Mouse (Mus musculus): ENCODE measurements around the gene Efcab6. TPM values are rescaled to one million over a fixed set of nuclear protein-coding genes. Genes with fewer than 3 reads are reported as not detected.

The Efcab6 gene
- polyA plus RNA-seq, 1 experiment, result not detected

DNA sequence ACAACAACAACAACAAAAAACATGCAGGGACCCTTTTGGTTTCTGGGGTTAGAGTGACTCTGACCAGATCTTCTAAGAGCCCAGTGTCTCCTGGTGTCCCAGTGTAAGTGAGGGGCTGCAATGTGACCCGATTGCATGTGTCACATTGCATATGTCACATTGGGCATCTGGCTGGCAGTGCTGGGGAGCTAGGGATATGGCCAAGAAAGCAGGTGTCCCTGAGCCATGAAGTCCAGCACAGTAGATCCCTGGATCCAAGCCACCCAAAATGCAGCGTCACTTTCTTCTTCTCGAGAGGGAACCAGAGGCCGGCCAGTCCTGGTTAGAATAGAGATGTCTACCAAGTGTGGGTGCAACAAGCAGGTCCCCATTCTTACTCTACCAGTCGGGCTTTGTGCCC lies 199.6 kb downstream of the Efcab6 start:
- no peak overlapping the region for H3K9ac ChIP-seq (ENCODE audit: low read depth, poor library complexity, severe bottlenecking)
- no peaks in the 10 kb centered on the region for H3K36me3 ChIP-seq (ENCODE audit: control insufficient read depth, insufficient read depth, low read length, poor library complexity, severe bottlenecking)
- H3K4me1 ChIP-seq (ENCODE audit: control insufficient read depth, insufficient read depth, low read length), result no peaks in the 10 kb centered on the region
- no peaks in the 10 kb centered on the region for H3K27me3 ChIP-seq (ENCODE audit: control insufficient read depth, insufficient read depth, low read length, poor library complexity, severe bottlenecking)
- H3K9me3 ChIP-seq (replicated peaks; ENCODE audit: control insufficient read depth, insufficient read depth, low read length, poor library complexity, severe bottlenecking), result no peaks in the 10 kb centered on the region
- no peak for TF ChIP-seq POLR2A (IDR thresholded peaks at IDR 0.05; ENCODE audit: insufficient read depth, low read length)
- TF ChIP-seq EP300 (IDR thresholded peaks at IDR 0.05; ENCODE audit: insufficient read depth, low read depth, low read length), result no peak
- TF ChIP-seq CTCF (IDR thresholded peaks at IDR 0.05; ENCODE audit: low read depth, low read length), result no peak
- H3K27ac ChIP-seq (ENCODE audit: insufficient read depth, low read length), result no peak overlapping the region
- H3K4me3 ChIP-seq (ENCODE audit: low read depth, low read length), result no peak overlapping the region

DNA sequence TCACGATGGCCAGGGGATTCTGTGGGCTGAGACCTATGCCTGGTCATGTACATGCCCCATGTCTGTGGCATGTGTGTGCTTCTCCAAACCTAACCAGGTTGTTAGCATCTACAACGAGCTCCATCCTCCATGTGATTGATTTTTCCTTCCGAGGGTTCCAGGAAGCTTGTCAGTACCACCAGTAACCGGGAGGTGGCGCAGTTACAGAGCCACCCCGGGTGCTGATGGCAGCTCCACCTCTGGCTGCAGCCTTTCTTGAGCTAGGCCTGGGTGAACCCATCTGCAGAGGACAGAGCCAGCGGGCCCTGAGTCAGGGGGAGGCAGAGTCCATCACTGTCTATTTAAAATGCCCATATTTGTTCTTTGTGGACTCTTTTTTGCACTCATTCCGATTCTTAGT lies 208.1 kb downstream of the Efcab6 start:
- TF ChIP-seq CTCF (IDR thresholded peaks at IDR 0.05; ENCODE audit: low read depth, low read length) (peak; percentile 75), POLR2A (IDR thresholded peaks at IDR 0.05; ENCODE audit: insufficient read depth, low read length) (no peak)
- no peak overlapping the region for H3K4me3 ChIP-seq (ENCODE audit: low read depth, low read length)
- H3K9me3 ChIP-seq (replicated peaks; ENCODE audit: control insufficient read depth, insufficient read depth, low read length, poor library complexity, severe bottlenecking), result no peaks in the 10 kb centered on the region
- H3K27ac ChIP-seq (ENCODE audit: insufficient read depth, low read length), result no peak overlapping the region
- no peaks in the 10 kb centered on the region for H3K36me3 ChIP-seq (ENCODE audit: control insufficient read depth, insufficient read depth, low read length, poor library complexity, severe bottlenecking)
- H3K9ac ChIP-seq (ENCODE audit: low read depth, poor library complexity, severe bottlenecking), result no peak overlapping the region
- H3K4me1 ChIP-seq (ENCODE audit: control insufficient read depth, insufficient read depth, low read length), result no peaks in the 10 kb centered on the region
- no peaks in the 10 kb centered on the region for H3K27me3 ChIP-seq (ENCODE audit: control insufficient read depth, insufficient read depth, low read length, poor library complexity, severe bottlenecking)

DNA sequence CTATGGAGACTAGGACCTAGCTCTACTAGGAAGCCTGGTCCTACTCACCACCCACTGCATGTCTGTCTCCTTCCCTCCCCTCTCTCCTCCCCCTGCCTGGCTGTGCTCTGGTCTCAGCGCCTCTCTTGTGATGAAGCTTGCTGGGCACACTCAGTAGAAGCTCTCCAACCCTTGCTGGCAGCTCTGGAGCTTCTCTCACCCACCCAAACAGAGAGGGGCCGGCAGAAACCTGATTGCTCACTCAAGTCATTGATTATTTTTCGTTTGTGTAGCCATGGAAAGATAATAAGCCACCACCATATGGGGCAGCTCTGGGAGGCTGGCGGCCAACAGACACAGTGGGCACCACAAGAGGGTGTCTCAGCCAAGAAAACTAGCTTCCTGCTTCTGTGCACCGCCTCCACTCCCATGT lies 211.8 kb downstream of the Efcab6 start:
- no peaks in the 10 kb centered on the region for H3K36me3 ChIP-seq (ENCODE audit: control insufficient read depth, insufficient read depth, low read length, poor library complexity, severe bottlenecking)
- no peaks in the 10 kb centered on the region for H3K27me3 ChIP-seq (ENCODE audit: control insufficient read depth, insufficient read depth, low read length, poor library complexity, severe bottlenecking)
- TF ChIP-seq CTCF (IDR thresholded peaks at IDR 0.05; ENCODE audit: low read depth, low read length), result no peak
- H3K4me1 ChIP-seq (ENCODE audit: control insufficient read depth, insufficient read depth, low read length), result no peaks in the 10 kb centered on the region
- no peak overlapping the region for H3K4me3 ChIP-seq (ENCODE audit: low read depth, low read length)
- no peak overlapping the region for H3K9ac ChIP-seq (ENCODE audit: low read depth, poor library complexity, severe bottlenecking)
- H3K27ac ChIP-seq (ENCODE audit: insufficient read depth, low read length), result no peak overlapping the region
- no peaks in the 10 kb centered on the region for H3K9me3 ChIP-seq (replicated peaks; ENCODE audit: control insufficient read depth, insufficient read depth, low read length, poor library complexity, severe bottlenecking)

DNA sequence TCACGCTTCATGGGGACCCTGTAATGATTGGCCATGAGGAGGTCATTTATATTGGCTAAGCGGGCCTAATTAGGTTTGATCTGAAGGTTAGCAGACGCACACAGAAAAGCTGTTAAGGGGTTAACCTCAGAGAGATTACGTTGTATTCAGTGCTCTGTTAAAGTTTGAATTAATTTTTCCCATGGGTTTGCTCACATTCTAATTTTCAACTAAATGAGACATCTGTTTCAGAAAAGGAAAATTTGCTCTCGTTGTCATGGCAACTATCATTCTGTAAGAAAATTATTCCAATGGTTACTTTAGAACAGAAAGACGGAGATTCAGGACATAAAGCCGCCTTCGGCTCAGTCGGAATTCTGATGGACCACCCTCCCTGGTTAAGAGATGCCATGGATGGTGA lies 217.0 kb downstream of the Efcab6 start:
- Histone ChIP-seq H3K27me3 (ENCODE audit: control insufficient read depth, insufficient read depth, low read length, poor library complexity, severe bottlenecking) (no peaks in the 10 kb centered on the region), H3K4me3 (ENCODE audit: low read depth, low read length) (no peak overlapping the region), H3K9me3 (replicated peaks; ENCODE audit: control insufficient read depth, insufficient read depth, low read length, poor library complexity, severe bottlenecking) (no peaks in the 10 kb centered on the region), H3K9ac (ENCODE audit: low read depth, poor library complexity, severe bottlenecking) (no peak overlapping the region), H3K4me1 (ENCODE audit: control insufficient read depth, insufficient read depth, low read length) (no peaks in the 10 kb centered on the region), H3K27ac (ENCODE audit: insufficient read depth, low read length) (no peak overlapping the region), H3K36me3 (ENCODE audit: control insufficient read depth, insufficient read depth, low read length, poor library complexity, severe bottlenecking) (no peaks in the 10 kb centered on the region)
- TF ChIP-seq POLR2A (IDR thresholded peaks at IDR 0.05; ENCODE audit: insufficient read depth, low read length), result no peak
- no peak for TF ChIP-seq EP300 (IDR thresholded peaks at IDR 0.05; ENCODE audit: insufficient read depth, low read depth, low read length)
- TF ChIP-seq CTCF (IDR thresholded peaks at IDR 0.05; ENCODE audit: low read depth, low read length), result no peak

DNA sequence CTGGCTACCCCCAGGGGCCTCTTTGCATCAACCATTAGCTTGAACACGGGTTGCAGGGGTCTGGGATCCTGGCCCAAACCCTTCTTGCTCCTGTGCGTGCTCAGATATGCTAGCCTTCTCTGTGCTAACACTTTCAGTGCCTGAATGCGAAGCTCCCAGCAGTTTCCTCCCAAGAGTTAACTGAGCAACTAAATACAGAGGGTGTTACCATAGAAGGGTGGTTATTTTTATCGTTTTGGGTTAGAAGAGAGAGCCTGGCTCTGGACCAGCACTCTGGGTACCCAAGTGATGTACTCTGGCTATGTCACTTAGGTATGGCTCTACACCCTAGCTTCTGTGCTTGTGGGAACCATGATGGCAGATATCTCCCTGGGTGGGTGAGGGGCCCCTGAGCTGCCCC lies 217.7 kb downstream of the Efcab6 start:
- Histone ChIP-seq H3K27me3 (ENCODE audit: control insufficient read depth, insufficient read depth, low read length, poor library complexity, severe bottlenecking) (no peaks in the 10 kb centered on the region), H3K27ac (ENCODE audit: insufficient read depth, low read length) (no peak overlapping the region), H3K9ac (ENCODE audit: low read depth, poor library complexity, severe bottlenecking) (no peak overlapping the region), H3K9me3 (replicated peaks; ENCODE audit: control insufficient read depth, insufficient read depth, low read length, poor library complexity, severe bottlenecking) (no peaks in the 10 kb centered on the region), H3K36me3 (ENCODE audit: control insufficient read depth, insufficient read depth, low read length, poor library complexity, severe bottlenecking) (no peaks in the 10 kb centered on the region), H3K4me1 (ENCODE audit: control insufficient read depth, insufficient read depth, low read length) (no peaks in the 10 kb centered on the region), H3K4me3 (ENCODE audit: low read depth, low read length) (no peak overlapping the region)
- TF ChIP-seq CTCF (IDR thresholded peaks at IDR 0.05; ENCODE audit: low read depth, low read length) (no peak), POLR2A (IDR thresholded peaks at IDR 0.05; ENCODE audit: insufficient read depth, low read length) (no peak), EP300 (IDR thresholded peaks at IDR 0.05; ENCODE audit: insufficient read depth, low read depth, low read length) (no peak)

DNA sequence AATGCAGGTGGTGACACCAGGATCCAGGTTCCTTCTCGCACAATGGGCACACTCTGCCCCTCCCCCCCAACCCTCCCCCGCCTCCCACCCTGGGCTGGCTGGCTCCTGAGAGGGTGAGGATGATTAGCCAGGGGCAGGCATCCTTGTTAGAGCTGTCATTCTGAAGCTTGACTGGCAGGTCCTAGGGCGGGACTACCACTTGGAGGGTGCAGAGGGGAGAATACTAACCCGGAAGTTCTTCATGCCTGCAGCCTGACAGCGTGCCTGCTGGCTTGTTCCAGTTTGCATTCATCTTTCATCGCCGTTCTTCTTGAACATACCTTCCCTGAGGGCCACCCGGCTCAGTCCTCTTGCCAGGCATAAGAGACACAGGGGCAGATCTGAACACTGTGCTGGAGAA lies 218.6 kb downstream of the Efcab6 start:
- no peaks in the 10 kb centered on the region for H3K4me1 ChIP-seq (ENCODE audit: control insufficient read depth, insufficient read depth, low read length)
- H3K4me3 ChIP-seq (ENCODE audit: low read depth, low read length), result no peak overlapping the region

More for the DNA sequence above, 218.6 kb downstream of the Efcab6 start:
- H3K27me3 ChIP-seq (ENCODE audit: control insufficient read depth, insufficient read depth, low read length, poor library complexity, severe bottlenecking), result no peaks in the 10 kb centered on the region
- TF ChIP-seq EP300 (IDR thresholded peaks at IDR 0.05; ENCODE audit: insufficient read depth, low read depth, low read length) (no peak), POLR2A (IDR thresholded peaks at IDR 0.05; ENCODE audit: insufficient read depth, low read length) (no peak), CTCF (IDR thresholded peaks at IDR 0.05; ENCODE audit: low read depth, low read length) (no peak)
- H3K9me3 ChIP-seq (replicated peaks; ENCODE audit: control insufficient read depth, insufficient read depth, low read length, poor library complexity, severe bottlenecking), result no peaks in the 10 kb centered on the region
- no peak overlapping the region for H3K9ac ChIP-seq (ENCODE audit: low read depth, poor library complexity, severe bottlenecking)
- no peaks in the 10 kb centered on the region for H3K36me3 ChIP-seq (ENCODE audit: control insufficient read depth, insufficient read depth, low read length, poor library complexity, severe bottlenecking)
- no peak overlapping the region for H3K27ac ChIP-seq (ENCODE audit: insufficient read depth, low read length)

All from ES-Bruce4 (cell line).